Mouse (Mus musculus) gastrocnemius, postnatal 14 days (tissue): ENCODE measurements around the gene Stim2. TPM values are rescaled to one million over a fixed set of nuclear protein-coding genes. Genes with fewer than 3 reads are reported as not detected.

Source experiments
- DNase-seq: peaks from one replicate; pipeline ENCODE4 v3.0.0; 2021; ENCODE audit warnings: mixed read lengths
- intact Hi-C: fragments of 180-260 bp; cut with DNase I; formaldehyde crosslinking; loops from one replicate; pipeline ENCODE4 v1.15.1; 2025; ENCODE audit warnings: low total_unique reads
- total RNA-seq, 2 experiments: library from RNA; stranded (reverse); gene quantifications; 2 replicates each; pipeline ENCODE4 v1.2.3; 2021

Gene Stim2
- total RNA-seq, 2 experiments from 2014 or later: 30.6 to 34.1 TPM

GRCm38 (mm10) chr5:54033217-54033616 is 34.9 kb downstream of the Stim2 start:
- no peak for DNase-seq
- intact Hi-C loops: no loop called here

- intact Hi-C loops: no loop called here
- no peak for DNase-seq
Measured at GRCm38 (mm10) chr5:54034680-54035079, 36.4 kb downstream of the Stim2 start.

GRCm38 (mm10) chr5:54038615-54039014 is 40.3 kb downstream of the Stim2 start:
- intact Hi-C loops: no loop called here
- DNase-seq: no peak

GRCm38 (mm10) chr5:54040527-54040926 is 42.2 kb downstream of the Stim2 start:
- DNase-seq: no peak
- intact Hi-C loops: no loop called here

GRCm38 (mm10) chr5:54042013-54042412 is 43.7 kb downstream of the Stim2 start:
- intact Hi-C loops: no loop called here
- DNase-seq: no peak

GRCm38 (mm10) chr5:54045523-54045922 is 47.2 kb downstream of the Stim2 start:
- intact Hi-C loops: no loop called here
- DNase-seq: no peak

GRCm38 (mm10) chr5:54046432-54046831 is 48.1 kb downstream of the Stim2 start:
- intact Hi-C loops: no loop called here
- no peak for DNase-seq

GRCm38 (mm10) chr5:54049145-54049733 is 50.9 kb downstream of the Stim2 start:
- DNase-seq: no peak
- intact Hi-C loops: no loop called here

GRCm38 (mm10) chr5:54049940-54050339 is 51.6 kb downstream of the Stim2 start:
- intact Hi-C loops: no loop called here
- DNase-seq: no peak

GRCm38 (mm10) chr5:54051056-54051455 is 52.8 kb downstream of the Stim2 start:
- no peak for DNase-seq
- intact Hi-C loops: no loop called here

GRCm38 (mm10) chr5:54052205-54052604 is 53.9 kb downstream of the Stim2 start:
- intact Hi-C loops: no loop called here
- no peak for DNase-seq

GRCm38 (mm10) chr5:54053673-54054366 is 55.5 kb downstream of the Stim2 start:
- DNase-seq: no peak
- intact Hi-C loops: no loop called here

- intact Hi-C loops: no loop called here
- no peak for DNase-seq
Measured at GRCm38 (mm10) chr5:54056266-54056665, 58.0 kb downstream of the Stim2 start.

- intact Hi-C loops: no loop called here
- no peak for DNase-seq
Measured at GRCm38 (mm10) chr5:54059998-54060397, 61.7 kb downstream of the Stim2 start.

- intact Hi-C loops: no loop called here
- DNase-seq: no peak
Measured at GRCm38 (mm10) chr5:54062079-54062478, 63.8 kb downstream of the Stim2 start.

- DNase-seq: no peak
- intact Hi-C loops: no loop called here
Measured at GRCm38 (mm10) chr5:54067591-54067990, 69.3 kb downstream of the Stim2 start.

GRCm38 (mm10) chr5:54070549-54070948 is 72.2 kb downstream of the Stim2 start:
- intact Hi-C loops: no loop called here
- no peak for DNase-seq

GRCm38 (mm10) chr5:54071288-54071687 is 73.0 kb downstream of the Stim2 start:
- intact Hi-C loops: no loop called here
- DNase-seq: no peak

- intact Hi-C loops: no loop called here
- DNase-seq: no peak
Measured at GRCm38 (mm10) chr5:54071705-54072104, 73.4 kb downstream of the Stim2 start.

GRCm38 (mm10) chr5:54073291-54073690 is 75.0 kb downstream of the Stim2 start:
- DNase-seq: no peak
- intact Hi-C loops: no loop called here

GRCm38 (mm10) chr5:54079997-54080396 is 81.7 kb downstream of the Stim2 start:
- DNase-seq: no peak
- intact Hi-C loops: no loop called here
